Mouse (Mus musculus) brain, embryonic 14.5 days (tissue): Measurements from ENCODE around the gene Trnau1ap.

Experiments used
- CTCF ChIP-seq: fragments of 200-500 bp; IDR thresholded peaks from 2 replicates; pipeline ENCODE4 v1.5.1; 2012; ENCODE audit warnings: inconsistent platforms, mild to moderate bottlenecking, moderate library complexity, borderline replicate concordance; ENCODE audit not compliant: insufficient read depth, insufficient read length; ENCODE audit errors: extremely low read depth
- POLR2A ChIP-seq: fragments of 200-500 bp; IDR thresholded peaks from 2 replicates; pipeline ENCODE4 v1.6.1; 2012; ENCODE audit warnings: mild to moderate bottlenecking, inconsistent platforms, borderline replicate concordance; ENCODE audit not compliant: poor library complexity, insufficient read depth, insufficient read length, severe bottlenecking; ENCODE audit errors: extremely low read depth

- no peak for TF ChIP-seq CTCF
- no peak for TF ChIP-seq POLR2A
Observed at GRCm38 (mm10) chr4:132338943-132339342, 9.6 kb upstream of the Trnau1ap start.
